25 mouse cellular contexts compared by ENCODE assay signal in the genomic region with DNA sequence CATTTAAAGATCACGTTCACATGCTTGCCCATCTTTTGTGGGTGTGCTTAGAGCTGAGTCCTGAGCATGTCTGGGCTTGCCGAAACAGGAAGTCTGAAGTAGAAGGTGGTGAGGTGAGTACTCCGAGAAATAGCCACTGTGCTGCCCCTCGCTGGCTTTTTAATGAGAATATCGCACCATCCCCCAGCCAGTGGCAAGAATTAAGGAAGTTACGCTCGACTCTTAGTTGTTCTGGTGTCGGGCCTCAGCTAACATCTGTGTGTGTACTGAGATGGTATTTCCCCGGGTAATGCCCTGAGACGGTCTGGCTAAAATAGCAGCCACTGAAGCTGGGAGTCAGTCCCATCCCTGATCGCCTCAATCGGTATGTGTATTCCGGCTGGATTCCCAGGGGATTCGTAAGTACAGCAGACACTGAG.
A peak's percentile ranks its signal among the peaks of the same experiment; 100 is the strongest.
DNase-seq lines count a peak whose midpoint lies in the region; ATAC-seq and TF ChIP-seq lines count a peak whose summit lies in the region.
"Had no signal": no experiment of that assay in that cellular context is flagged by ENCODE, and none has a peak within 500 bp of the region (broad histone marks: within the 10 kb centered on the region; RNA-seq: fewer than 3 reads in every experiment).

No protein-coding gene starts in this region.

- H3K9me3 ChIP-seq in megakaryocyte, embryonic 14.5 days = no peaks in the 10 kb centered on the region
- no peaks in the 10 kb centered on the region for H3K9me3 ChIP-seq in forebrain, embryonic 13.5 days (replicated peaks)
- H3K9me3 ChIP-seq: embryonic facial prominence, embryonic 15.5 days; forebrain, embryonic 10.5 days; heart, embryonic 15.5 days; hindbrain, embryonic 10.5 days had no signal

- no peak for TF ChIP-seq CTCF in left cerebral cortex, adult 2 months (IDR thresholded peaks at IDR 0.05)

- H3K36me3 ChIP-seq in megakaryocyte, embryonic 14.5 days (replicated peaks; ENCODE audit: low read length) = no peaks in the 10 kb centered on the region
- H3K36me3 ChIP-seq in splenic B cell, adult 2 months (ENCODE audit: control insufficient read depth, insufficient read depth, low read length, poor library complexity, severe bottlenecking) = no peaks in the 10 kb centered on the region
- H3K36me3 ChIP-seq in forebrain, embryonic 13.5 days (ENCODE audit: poor library complexity, severe bottlenecking) = no peaks in the 10 kb centered on the region
- H3K36me3 ChIP-seq: embryonic facial prominence, embryonic 15.5 days; forebrain, embryonic 10.5 days; G1E; heart, embryonic 15.5 days; hindbrain, embryonic 10.5 days had no signal

- no peak overlapping the region for H3K4me2 ChIP-seq in forebrain, embryonic 13.5 days
- H3K4me2 ChIP-seq: embryonic facial prominence, embryonic 15.5 days; heart, embryonic 11.5 days; heart, embryonic 15.5 days had no signal

- H3K9ac ChIP-seq in forebrain, embryonic 13.5 days = no peak overlapping the region
- H3K9ac ChIP-seq: embryonic facial prominence, embryonic 15.5 days; heart, embryonic 15.5 days had no signal

- peak overlapping the region; percentile 30 for H3K4me3 ChIP-seq in megakaryocyte, embryonic 14.5 days (replicated peaks)
- H3K4me3 ChIP-seq in forebrain, embryonic 13.5 days = no peak overlapping the region
- H3K4me3 ChIP-seq in left cerebral cortex, adult 2 months = no peak overlapping the region
- H3K4me3 ChIP-seq: embryonic facial prominence, embryonic 15.5 days; erythroblast, embryonic 14.5 days; forebrain, embryonic 10.5 days; heart, embryonic 15.5 days; hindbrain, embryonic 10.5 days had no signal

- ATAC-seq in common myeloid progenitor, adult 5-6 weeks (replicated peaks; ENCODE audit: low read depth, poor library complexity, severe bottlenecking) = peak; percentile 80
- ATAC-seq in forebrain, embryonic 13.5 days = no peak
- ATAC-seq: forebrain, embryonic 16.5 days; inflammation-experienced regulatory T-cells, adult 6 months; intestine, postnatal 0 days had no signal

- H3K27me3 ChIP-seq in megakaryocyte, embryonic 14.5 days (replicated peaks) = no peaks in the 10 kb centered on the region
- no peaks in the 10 kb centered on the region for H3K27me3 ChIP-seq in splenic B cell, adult 2 months (ENCODE audit: control insufficient read depth, insufficient read depth, low read length, poor library complexity, severe bottlenecking)
- H3K27me3 ChIP-seq in forebrain, embryonic 13.5 days = no peaks in the 10 kb centered on the region
- H3K27me3 ChIP-seq: embryonic facial prominence, embryonic 15.5 days; heart, embryonic 15.5 days had no signal

- WGBS in forebrain, embryonic 13.5 days = 92% methylated on average over 14 of the region's 14 CpGs

- H3K27ac ChIP-seq in forebrain, embryonic 13.5 days = no peak overlapping the region
- no peak overlapping the region for H3K27ac ChIP-seq in left cerebral cortex, adult 2 months
- H3K27ac ChIP-seq: embryonic facial prominence, embryonic 15.5 days; forebrain, embryonic 10.5 days; heart, embryonic 15.5 days; hindbrain, embryonic 10.5 days had no signal

- H3K4me1 ChIP-seq in megakaryocyte, embryonic 14.5 days = no peaks in the 10 kb centered on the region; the same call in none of the 2 replicates
- H3K4me1 ChIP-seq in forebrain, embryonic 13.5 days = peaks cover 9% of the 10 kb centered on the region; the same call in 1 of the 2 replicates
- H3K4me1 ChIP-seq: embryonic facial prominence, embryonic 15.5 days; heart, embryonic 15.5 days had no signal

- peak; percentile 10 to 11 for DNase-seq in spleen, postnatal 36 days (ENCODE audit: low spot score in 2 of 2)
- no peak for DNase-seq in spleen, postnatal 14 days (ENCODE audit: low spot score in 2 of 2)
- DNase-seq in splenic B cell, adult 2 months (ENCODE audit: low read depth, low spot score) = peak; percentile 1
- no peak for DNase-seq in left cerebral cortex, adult 2 months (ENCODE audit: extremely low spot score in 1 of 2, low spot score in 2 of 2)
- DNase-seq in embryo, embryonic 9.5 days (ENCODE audit: extremely low spot score) = no peak
- DNase-seq: adrenal gland, postnatal 10 days; cerebellum, adult 11-12 months; cerebellum, adult 9-10 months; cerebellum, postnatal 25 days; gastrocnemius, postnatal 25 days; heart, adult 18-20 months; heart, postnatal 14 days had no signal

- intact Hi-C loops in left cerebral cortex, adult 2 months (cut with DNase I) = no loop called here

Comparison
In these comparisons a context has a peak if more than half of its experiments do, and no peak if none do; other contexts are left out.
1. DNase-seq: peak in spleen, postnatal 36 days (2 of 2) and splenic B cell, adult 2 months (single experiment); none in spleen, postnatal 14 days (0 of 2), left cerebral cortex, adult 2 months (0 of 2) and embryo, embryonic 9.5 days (single experiment).